Mouse (Mus musculus) lung, embryonic 15.5 days (tissue): ENCODE results near the gene Fabp3. TPM values are rescaled to one million over a fixed set of nuclear protein-coding genes. Genes with fewer than 3 reads are reported as not detected.

Experiments
- ATAC-seq: fragments of 200-750 bp; cut with Nextera tagmentation; 2 replicates; pipeline ENCODE4 v1.8.0; 2017; ENCODE audit warnings: moderate number of reproducible peaks, borderline replicate concordance; ENCODE audit not compliant: low FRiP score, low TSS enrichment; ENCODE audit errors: extremely low read depth
- H3K27ac ChIP-seq: fragments of 300-500 bp; sonication (generic); 2 replicates; pipeline ENCODE4 v1.5.1; 2015; ENCODE audit warnings: moderate library complexity, mild to moderate bottlenecking, inconsistent platforms
- H3K27me3 ChIP-seq: fragments of 300-500 bp; sonication (generic); 2 replicates; pipeline ENCODE4 v1.6.1; 2015; ENCODE audit warnings: inconsistent platforms
- H3K36me3 ChIP-seq: fragments of 300-500 bp; sonication (generic); 2 replicates; pipeline ENCODE4 v1.6.1; 2015; ENCODE audit warnings: inconsistent platforms
- H3K4me1 ChIP-seq: fragments of 300-500 bp; sonication (generic); 2 replicates; pipeline ENCODE4 v1.6.1; 2015; ENCODE audit warnings: inconsistent platforms
- H3K4me2 ChIP-seq: fragments of 300-500 bp; sonication (generic); 2 replicates; pipeline ENCODE4 v1.6.1; 2015; ENCODE audit warnings: inconsistent platforms, mild to moderate bottlenecking, moderate library complexity
- H3K4me3 ChIP-seq: fragments of 300-500 bp; sonication (generic); 2 replicates; pipeline ENCODE4 v1.5.1; 2015; ENCODE audit warnings: mild to moderate bottlenecking, inconsistent platforms
- H3K9ac ChIP-seq: fragments of 300-500 bp; sonication (generic); 2 replicates; pipeline ENCODE4 v1.6.1; 2015; ENCODE audit warnings: inconsistent platforms
- H3K9me3 ChIP-seq: fragments of 300-500 bp; sonication (generic); 2 replicates; pipeline ENCODE4 v1.6.1; 2016; ENCODE audit warnings: inconsistent platforms
- WGBS: fragments of 180-500 bp; shearing (Covaris S2); methylation state at CpG from one replicate; pipeline ENCODE4 v1.1.7; 2015; 5-methylcytosine and 5-hydroxymethylcytosine counted together
- polyA plus RNA-seq: library from polyadenylated mRNA; unstranded; fragments of >200 nt; fragmentation: Nextera tagmentation; extraction: Ambion mirVana; gene quantifications from 2 replicates; pipeline ENCODE4 v1.2.1, GENCODE M21; 2015

Gene Fabp3
- polyA plus RNA-seq, 1 experiment from 2014 or later, result 51.4 TPM

DNA sequence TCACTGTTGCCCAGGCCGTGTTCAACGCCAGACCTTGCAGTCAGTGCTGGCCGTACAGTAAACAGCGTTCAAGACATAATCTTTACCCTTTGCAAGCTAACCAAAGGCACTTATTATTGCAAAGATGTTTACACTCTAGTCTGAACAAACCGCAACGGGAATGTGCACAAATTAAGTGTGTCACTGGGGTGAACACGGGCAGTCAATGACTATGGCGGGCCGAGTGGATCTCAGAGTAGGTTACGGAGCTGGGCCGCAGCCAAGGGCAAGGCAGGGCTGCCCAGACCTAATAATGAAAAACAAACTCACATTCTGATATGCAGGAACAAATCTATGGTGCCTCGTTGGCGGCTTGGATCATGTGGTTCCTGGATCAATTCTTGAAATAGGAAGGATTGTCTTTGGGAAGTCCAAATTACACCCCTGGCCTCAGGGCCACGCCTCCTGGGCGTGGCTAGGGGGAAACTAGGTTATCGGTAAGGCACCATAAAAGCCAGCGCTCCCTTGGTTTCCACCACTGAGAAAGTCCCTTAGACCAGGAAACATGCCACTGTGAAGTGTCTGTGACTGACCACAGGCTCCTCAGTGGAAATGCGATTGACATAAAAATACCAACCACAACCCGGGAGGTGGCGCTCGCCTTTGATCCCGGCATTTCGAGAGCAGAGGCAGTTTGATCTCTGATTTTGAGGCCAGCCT is 13.2 kb upstream of the Fabp3 start:
- H3K27ac ChIP-seq, result no peak overlapping the region
- no peaks in the 10 kb centered on the region for H3K9me3 ChIP-seq
- H3K27me3 ChIP-seq, result no peaks in the 10 kb centered on the region
- ATAC-seq, result no peak
- no peak overlapping the region for H3K9ac ChIP-seq
- WGBS, result 43% methylated on average over 23 of the region's 23 CpGs
- no peaks in the 10 kb centered on the region for H3K36me3 ChIP-seq
- no peaks in the 10 kb centered on the region for H3K4me1 ChIP-seq
- no peak overlapping the region for H3K4me3 ChIP-seq
- peak overlapping the region; percentile 6; the same call in 1 of the 2 replicates for H3K4me2 ChIP-seq

DNA sequence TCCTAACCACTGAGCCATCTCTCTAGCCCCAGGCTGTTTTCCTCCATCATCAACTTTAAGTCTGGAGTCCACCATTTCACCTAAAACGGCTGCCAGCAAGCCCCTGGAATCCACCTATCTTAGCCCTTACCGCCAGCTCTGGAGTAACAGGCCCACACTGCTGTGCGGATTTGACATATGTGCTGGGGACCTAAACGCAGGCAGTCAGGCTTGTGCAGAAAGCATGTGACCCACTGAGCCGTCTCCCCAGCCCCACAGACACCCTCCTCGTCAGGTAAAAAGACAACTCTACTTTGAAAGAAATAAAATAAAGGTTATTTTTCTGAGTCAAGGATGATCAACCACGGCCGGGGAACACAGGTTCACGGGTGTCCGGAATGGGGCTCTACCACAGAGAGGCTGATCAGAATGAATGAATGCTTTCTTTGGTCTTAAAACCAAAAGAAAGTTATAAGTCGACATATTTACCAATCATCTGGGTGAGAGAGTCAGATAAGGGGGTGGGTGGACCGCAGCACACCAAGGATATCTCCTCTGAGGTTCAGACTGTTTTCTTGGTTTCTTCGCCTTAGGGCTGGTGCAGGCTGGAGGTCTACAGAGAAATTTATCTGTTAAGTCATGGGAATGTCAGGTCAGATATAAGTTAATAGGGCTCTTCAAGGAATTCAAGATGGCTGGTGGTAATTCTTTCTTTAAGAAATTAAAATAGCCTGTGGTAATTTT is 12.0 kb upstream of the Fabp3 start:
- Histone ChIP-seq H3K27ac (no peak overlapping the region), H3K4me3 (no peak overlapping the region), H3K9ac (no peak overlapping the region), H3K4me2 (no peak overlapping the region), H3K27me3 (no peaks in the 10 kb centered on the region), H3K36me3 (no peaks in the 10 kb centered on the region), H3K4me1 (no peaks in the 10 kb centered on the region), H3K9me3 (no peaks in the 10 kb centered on the region)
- WGBS, result 75% methylated on average over 13 of the region's 13 CpGs
- no peak for ATAC-seq

DNA sequence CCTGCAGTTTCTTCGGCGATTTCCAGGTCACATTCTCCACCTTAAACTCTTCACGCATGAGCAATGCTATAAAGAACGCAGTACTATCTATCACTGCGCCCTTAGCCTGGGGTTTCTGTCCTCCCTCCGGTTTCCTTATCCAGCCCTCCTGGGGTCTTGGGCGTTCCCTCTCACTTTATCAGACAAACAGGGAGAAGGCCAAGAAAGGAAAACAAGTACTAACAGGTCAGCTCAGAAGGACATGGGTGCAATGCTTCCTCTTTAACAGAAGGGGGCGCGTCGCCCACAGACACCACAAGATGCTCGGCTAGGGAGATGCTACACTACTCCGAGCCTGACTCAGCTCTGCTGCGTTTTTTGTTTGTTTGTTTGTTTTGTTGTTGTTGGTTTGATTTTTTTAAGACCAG is 11.3 kb upstream of the Fabp3 start:
- 20% methylated on average over 13 of the region's 13 CpGs for WGBS
- no peak for ATAC-seq
- H3K4me3 ChIP-seq, result no peak overlapping the region
- no peaks in the 10 kb centered on the region for H3K4me1 ChIP-seq
- H3K27me3 ChIP-seq, result no peaks in the 10 kb centered on the region
- no peaks in the 10 kb centered on the region for H3K9me3 ChIP-seq
- no peaks in the 10 kb centered on the region for H3K36me3 ChIP-seq
- no peak overlapping the region for H3K4me2 ChIP-seq
- no peak overlapping the region for H3K27ac ChIP-seq
- H3K9ac ChIP-seq, result no peak overlapping the region

GRCm38 (mm10) chr4:130298877-130299628 is 9.3 kb upstream of the Fabp3 start:
- no peak for ATAC-seq
- WGBS, result 71% methylated on average over 11 of the region's 11 CpGs
- H3K4me2 ChIP-seq, result no peak overlapping the region
- no peak overlapping the region for H3K9ac ChIP-seq
- no peaks in the 10 kb centered on the region for H3K36me3 ChIP-seq
- no peaks in the 10 kb centered on the region for H3K4me1 ChIP-seq
- no peak overlapping the region for H3K4me3 ChIP-seq
- no peaks in the 10 kb centered on the region for H3K9me3 ChIP-seq
- H3K27ac ChIP-seq, result no peak overlapping the region
- H3K27me3 ChIP-seq, result no peaks in the 10 kb centered on the region

DNA sequence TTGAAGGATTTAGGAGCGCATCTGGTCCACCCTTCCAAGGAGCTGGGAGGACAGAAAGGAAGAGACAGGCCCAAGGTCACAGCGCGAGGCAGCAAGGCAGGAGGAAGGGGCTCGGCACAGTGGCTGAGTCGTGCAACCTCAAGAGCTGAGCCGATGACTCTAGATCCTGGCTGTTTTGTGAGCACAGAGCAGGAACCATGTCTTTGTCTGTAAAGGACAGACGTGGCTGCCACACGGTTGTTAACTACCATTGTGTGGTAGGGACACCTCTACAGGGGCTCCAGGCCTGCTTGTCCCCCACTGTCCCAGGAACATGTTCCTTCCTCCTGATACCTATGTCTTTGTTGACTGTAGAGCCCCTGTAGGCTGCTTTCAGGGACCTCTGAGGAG is 8.8 kb upstream of the Fabp3 start:
- H3K36me3 ChIP-seq, result no peaks in the 10 kb centered on the region
- no peak overlapping the region for H3K9ac ChIP-seq
- no peaks in the 10 kb centered on the region for H3K9me3 ChIP-seq
- no peak for ATAC-seq
- H3K4me1 ChIP-seq, result no peaks in the 10 kb centered on the region
- no peak overlapping the region for H3K27ac ChIP-seq
- H3K4me2 ChIP-seq, result no peak overlapping the region
- 84% methylated on average over 8 of the region's 8 CpGs for WGBS
- H3K27me3 ChIP-seq, result no peaks in the 10 kb centered on the region
- no peak overlapping the region for H3K4me3 ChIP-seq

DNA sequence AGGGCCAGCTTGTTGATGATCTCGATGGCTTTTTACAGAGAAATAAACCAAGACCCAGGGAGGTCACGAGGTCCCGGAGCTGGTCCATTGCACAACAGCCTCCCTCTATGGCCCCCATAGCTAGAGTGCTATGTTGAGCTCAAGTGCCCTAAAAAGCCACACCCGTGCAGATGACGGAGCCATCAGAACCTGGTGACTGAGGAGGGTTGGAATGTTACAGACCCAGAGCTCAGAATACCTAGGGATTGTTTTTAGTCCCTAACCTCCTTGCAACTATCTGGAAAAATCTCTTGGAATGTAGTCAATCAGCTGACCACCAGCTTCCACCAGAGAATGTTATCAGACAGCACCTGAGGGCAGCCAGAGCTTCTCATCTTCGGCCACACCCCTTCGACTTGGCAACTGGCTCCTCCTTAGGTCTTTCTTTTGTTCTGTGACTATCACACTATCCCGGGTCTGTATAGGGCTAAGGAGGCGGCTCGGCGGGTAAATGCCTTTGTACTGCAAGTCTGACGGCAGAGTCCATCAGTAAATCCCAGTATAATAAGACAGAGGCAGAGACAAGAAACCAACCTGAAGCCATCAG is 6.0 kb upstream of the Fabp3 start:
- H3K27ac ChIP-seq, result no peak overlapping the region
- ATAC-seq, result no peak
- 42% methylated on average over 12 of the region's 12 CpGs for WGBS

DNA sequence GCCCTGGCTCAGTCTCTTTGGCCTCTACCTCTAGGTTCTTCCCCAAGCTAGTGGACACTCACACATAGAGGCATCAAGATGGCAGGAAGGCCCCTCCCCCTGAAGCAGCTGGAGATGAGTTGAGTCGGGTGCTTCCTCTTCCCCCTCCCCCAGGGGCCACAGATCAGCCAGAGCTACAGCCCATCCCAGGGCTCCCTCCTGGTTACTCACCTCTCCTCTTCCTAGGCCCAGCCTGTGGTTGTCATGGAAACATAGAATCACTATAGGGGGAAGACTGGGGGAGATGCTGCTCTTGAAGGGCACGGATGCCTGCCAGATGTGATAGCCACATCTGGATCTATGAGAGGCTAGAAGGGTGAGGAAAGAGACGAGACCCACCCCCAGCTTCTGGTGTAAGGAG is 3.6 kb upstream of the Fabp3 start:
- peaks cover 32% of the 10 kb centered on the region for H3K27me3 ChIP-seq
- H3K9ac ChIP-seq, result no peak overlapping the region
- peaks cover 17% of the 10 kb centered on the region for H3K4me1 ChIP-seq
- no peak overlapping the region for H3K4me3 ChIP-seq
- H3K27ac ChIP-seq, result no peak overlapping the region
- no peak overlapping the region for H3K4me2 ChIP-seq
- 23% methylated on average over 3 of the region's 3 CpGs for WGBS
- ATAC-seq, result no peak
- no peaks in the 10 kb centered on the region for H3K9me3 ChIP-seq
- no peaks in the 10 kb centered on the region for H3K36me3 ChIP-seq

More for the DNA sequence above, 6.0 kb upstream of the Fabp3 start:
- H3K4me1 ChIP-seq, result no peaks in the 10 kb centered on the region
- H3K4me3 ChIP-seq, result no peak overlapping the region
- H3K4me2 ChIP-seq, result no peak overlapping the region
- H3K9me3 ChIP-seq, result no peaks in the 10 kb centered on the region
- no peak overlapping the region for H3K9ac ChIP-seq
- no peaks in the 10 kb centered on the region for H3K36me3 ChIP-seq
- peaks cover 9% of the 10 kb centered on the region for H3K27me3 ChIP-seq

- no peak overlapping the region for H3K27ac ChIP-seq
- no peaks in the 10 kb centered on the region for H3K36me3 ChIP-seq
- H3K9ac ChIP-seq, result no peak overlapping the region
- no peak overlapping the region for H3K4me3 ChIP-seq
- peaks cover 43% of the 10 kb centered on the region for H3K27me3 ChIP-seq
- peaks cover 17% of the 10 kb centered on the region for H3K4me1 ChIP-seq
- 68% methylated on average over 10 of the region's 10 CpGs for WGBS
- ATAC-seq, result no peak
- H3K9me3 ChIP-seq, result no peaks in the 10 kb centered on the region
- no peak overlapping the region for H3K4me2 ChIP-seq
These were observed 1.4 kb upstream of the Fabp3 start for GRCm38 (mm10) chr4:130306796-130307630.

- Histone ChIP-seq H3K4me2 (peak overlapping the region; percentile 97), H3K9ac (0 out of 2 replicates have a peak overlapping the region, but pooled peaks have one; percentile 26), H3K9me3 (no peaks in the 10 kb centered on the region), H3K27me3 (peaks cover 43% of the 10 kb centered on the region), H3K4me1 (peaks cover 17% of the 10 kb centered on the region), H3K27ac (no peak overlapping the region), H3K4me3 (peak overlapping the region; percentile 49), H3K36me3 (no peaks in the 10 kb centered on the region)
- WGBS, result 2% methylated on average over 23 of the region's 23 CpGs
- ATAC-seq, result peak; percentile 32; the same call in 1 of the 2 replicates
These were observed 554 bp upstream of the Fabp3 start for GRCm38 (mm10) chr4:130307851-130308230.

DNA sequence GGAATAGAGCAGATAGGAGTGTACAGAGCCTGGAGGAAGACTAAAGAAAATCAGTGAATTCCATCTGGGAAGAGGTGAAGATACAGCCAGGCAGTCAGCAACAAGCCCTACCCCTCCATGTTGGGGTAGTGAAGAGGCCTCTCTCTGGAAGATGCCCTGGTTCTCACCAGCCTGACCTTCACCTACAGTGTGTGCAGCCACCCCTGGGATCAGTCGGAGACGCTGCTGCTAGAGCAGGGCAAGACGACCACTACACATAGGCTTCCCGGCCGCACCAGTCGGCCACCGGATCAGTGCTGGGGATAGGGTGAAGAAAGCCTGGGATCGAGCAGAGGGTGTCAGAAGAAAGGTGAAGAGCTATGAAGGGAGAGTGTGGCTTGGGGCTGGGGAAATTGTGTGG is 859 bp downstream of the Fabp3 start:
- no peak for ATAC-seq
- no peaks in the 10 kb centered on the region for H3K9me3 ChIP-seq
- no peaks in the 10 kb centered on the region for H3K36me3 ChIP-seq
- WGBS, result 46% methylated on average over 8 of the region's 8 CpGs
- peaks cover 43% of the 10 kb centered on the region for H3K27me3 ChIP-seq
- peaks cover 17% of the 10 kb centered on the region for H3K4me1 ChIP-seq
- peak overlapping the region; percentile 49; the same call in 1 of the 2 replicates for H3K4me3 ChIP-seq
- no peak overlapping the region for H3K9ac ChIP-seq
- no peak overlapping the region for H3K27ac ChIP-seq
- H3K4me2 ChIP-seq, result peak overlapping the region; percentile 97

GRCm38 (mm10) chr4:130312526-130312925 is 4.1 kb downstream of the Fabp3 start:
- Histone ChIP-seq H3K4me1 (peaks cover 30% of the 10 kb centered on the region), H3K4me2 (no peak overlapping the region), H3K9me3 (no peaks in the 10 kb centered on the region), H3K9ac (no peak overlapping the region), H3K4me3 (no peak overlapping the region), H3K27me3 (peaks cover 34% of the 10 kb centered on the region), H3K27ac (no peak overlapping the region), H3K36me3 (peaks cover 6% of the 10 kb centered on the region; the same call in 1 of the 2 replicates)
- WGBS, result 76% methylated on average over 3 of the region's 3 CpGs
- ATAC-seq, result no peak
